Mouse (Mus musculus): ENCODE data around the gene Zfp882.
"Not testable (repeated sequence)": the region's sequence is repeated elsewhere in the genome, so short reads cannot be mapped to it uniquely, and the experiment has no call there.

Gene Zfp882

GRCm38 (mm10) chr8:71908309-71909261 lies at the start of gene Zfp882, which contains the start of gene Zfp617:
Gene Zfp882 (plus strand): TSS chr8:71908608.
Gene Zfp617 (plus strand): TSS chr8:71908635.
- DNase-seq, result peak; percentile 93 to 95

GRCm38 (mm10) chr8:71861551-71861950 lies 46.9 kb upstream of the Zfp882 start:
- DNase-seq, result not testable (repeated sequence)

GRCm38 (mm10) chr8:71862038-71862437 lies 46.4 kb upstream of the Zfp882 start:
- not testable (repeated sequence) for DNase-seq

GRCm38 (mm10) chr8:71881618-71882274 lies 26.7 kb upstream of the Zfp882 start, which contains the start of gene Zfp709:
Gene Zfp709 (plus strand): TSS chr8:71882019.
- DNase-seq, result peak; percentile 77 to 79

GRCm38 (mm10) chr8:71900666-71901065 lies 7.7 kb upstream of the Zfp882 start:
- not testable (repeated sequence) for DNase-seq

- DNase-seq, result not testable (repeated sequence)
Measured at GRCm38 (mm10) chr8:71903084-71903483, 5.3 kb upstream of the Zfp882 start.

GRCm38 (mm10) chr8:71906809-71907208 lies 1.6 kb upstream of the Zfp882 start:
- DNase-seq, result no peak

- no peak for DNase-seq
Measured at GRCm38 (mm10) chr8:71907798-71908257, 580 bp upstream of the Zfp882 start.

GRCm38 (mm10) chr8:71912286-71912685 lies 3.9 kb downstream of the Zfp882 start:
- no peak for DNase-seq

GRCm38 (mm10) chr8:71922567-71923401 lies 14.4 kb downstream of the Zfp882 start:
- DNase-seq, result peak; percentile 96 to 98

GRCm38 (mm10) chr8:71925791-71926190 lies 17.4 kb downstream of the Zfp882 start:
- DNase-seq, result no peak

- peak; percentile 30 to 35 for DNase-seq
Measured at GRCm38 (mm10) chr8:71926551-71926950, 18.1 kb downstream of the Zfp882 start.

GRCm38 (mm10) chr8:71927779-71928178 lies 19.4 kb downstream of the Zfp882 start:
- DNase-seq, result no peak

- DNase-seq, result not testable (repeated sequence)
Measured at GRCm38 (mm10) chr8:71938037-71938436, 29.6 kb downstream of the Zfp882 start.

GRCm38 (mm10) chr8:71940293-71941208 lies 32.1 kb downstream of the Zfp882 start:
- no peak for DNase-seq

GRCm38 (mm10) chr8:71941776-71942175 lies 33.4 kb downstream of the Zfp882 start:
- DNase-seq, result no peak

- no peak for DNase-seq
Measured at GRCm38 (mm10) chr8:71948624-71949023, 40.2 kb downstream of the Zfp882 start.

GRCm38 (mm10) chr8:71950482-71951221 lies 42.2 kb downstream of the Zfp882 start, which contains the start of gene Zfp961:
Gene Zfp961 (plus strand): TSS chr8:71951038.
- peak; percentile 99 for DNase-seq

GRCm38 (mm10) chr8:71951436-71952161 lies 43.2 kb downstream of the Zfp882 start:
- DNase-seq, result peak in 1 of 2 experiments; percentile 19

- no peak for DNase-seq
Measured at GRCm38 (mm10) chr8:71952489-71952888, 44.1 kb downstream of the Zfp882 start.
